Mouse (Mus musculus) neutrophil, adult 65 days (primary cell): ENCODE data around the gene Treh. TPM values are rescaled to one million over a fixed set of nuclear protein-coding genes. Genes with fewer than 3 reads are reported as not detected.

Source experiments
- total RNA-seq: library from RNA; stranded (reverse); gene quantifications from 2 replicates; pipeline ENCODE4 v1.2.4, GENCODE M21; 2023

The Treh gene
- total RNA-seq: not detected in 2 replicates

GRCm38 (mm10) chr9:44673005-44673404, at the start of gene Treh:
Gene Treh (plus strand): TSS chr9:44673233.

GRCm38 (mm10) chr9:44734524-44735494, 61.8 kb downstream of the Treh start, which contains the start of gene Phldb1:
Gene Phldb1 (minus strand): TSS chr9:44735198.

Other genes starting within 250 kb of the Treh start
- gene Foxr1, start 232.1 kb upstream of the Treh start, total RNA-seq: not detected in 2 replicates
- gene Upk2, start 218.3 kb upstream of the Treh start, total RNA-seq: not detected in 2 replicates
- 10.4 and 11.3 TPM in 2 replicates for gene Bcl9l, start 190.4 kb upstream of the Treh start, total RNA-seq
- 0.45 TPM in 1 of 2 replicates, not detected in the other for gene Cxcr5, start 111.4 kb upstream of the Treh start, total RNA-seq
- 155 and 178 TPM in 2 replicates for gene Ddx6, start 68.3 kb upstream of the Treh start, total RNA-seq
- gene Phldb1, start 62.0 kb downstream of the Treh start, total RNA-seq: 2.0 and 4.8 TPM in 2 replicates
- 109 and 136 TPM in 2 replicates for gene Arcn1, start 94.6 kb downstream of the Treh start, total RNA-seq
- 25.6 and 33.3 TPM in 2 replicates for gene Ift46, start 94.7 kb downstream of the Treh start, total RNA-seq
- gene Tmem25, start 126.1 kb downstream of the Treh start, total RNA-seq: 0.92 and 1.3 TPM in 2 replicates
- gene Ttc36, start 129.8 kb downstream of the Treh start, total RNA-seq: 1.3 TPM in 1 of 2 replicates, not detected in the other
- 42.8 and 47.7 TPM in 2 replicates for gene Kmt2a, start 208.1 kb downstream of the Treh start, total RNA-seq
- 155 and 185 TPM in 2 replicates for gene Atp5l, start 247.5 kb downstream of the Treh start, total RNA-seq